Mouse (Mus musculus): ENCODE results near the gene Ndufa1.
A peak's percentile ranks its signal among the peaks of the same experiment; 100 is the strongest.
"Not testable (repeated sequence)": the region's sequence is repeated elsewhere in the genome, so short reads cannot be mapped to it uniquely, and the experiment has no call there.

The Ndufa1 gene

DNA sequence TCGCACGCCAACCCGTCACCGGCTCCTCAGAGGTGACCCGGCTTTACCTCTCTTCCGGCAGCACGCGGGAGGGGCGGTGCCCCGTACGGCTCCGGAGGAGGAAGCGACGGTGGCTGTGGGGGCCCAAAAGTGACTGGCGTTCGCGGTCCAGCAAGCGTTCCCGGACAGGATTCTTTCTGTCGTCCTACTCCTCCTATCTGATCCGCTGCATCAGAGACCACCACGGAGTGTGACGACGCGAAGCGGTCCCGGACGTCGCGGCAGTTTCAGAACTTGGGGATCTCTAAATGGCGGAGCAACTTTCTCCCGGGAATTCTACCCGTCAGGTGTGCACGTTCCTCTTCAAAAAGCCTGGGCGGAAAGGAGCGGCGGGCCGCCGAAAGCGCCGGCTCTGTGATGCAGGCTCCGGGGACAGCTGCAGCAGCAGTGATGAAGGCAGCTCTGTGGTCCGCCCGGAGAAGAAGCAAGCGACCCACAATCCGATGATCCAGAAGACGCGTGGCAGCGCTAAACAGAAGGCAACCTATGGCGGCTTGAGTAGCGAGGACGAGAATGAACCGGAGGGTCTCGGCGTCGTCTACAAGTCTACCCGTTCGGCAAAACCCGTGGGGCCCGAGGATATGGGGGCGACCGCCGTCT, at the start of gene Ndufa1, which contains the start of gene Rnf113a1:
Gene Ndufa1, minus strand, starts transcription at position 59 of the 639 bp plus-strand sequence.
Gene Rnf113a1, plus strand, starts transcription at position 141 of the 639 bp plus-strand sequence.
- peak; percentile 69 to 78 for DNase-seq

DNA sequence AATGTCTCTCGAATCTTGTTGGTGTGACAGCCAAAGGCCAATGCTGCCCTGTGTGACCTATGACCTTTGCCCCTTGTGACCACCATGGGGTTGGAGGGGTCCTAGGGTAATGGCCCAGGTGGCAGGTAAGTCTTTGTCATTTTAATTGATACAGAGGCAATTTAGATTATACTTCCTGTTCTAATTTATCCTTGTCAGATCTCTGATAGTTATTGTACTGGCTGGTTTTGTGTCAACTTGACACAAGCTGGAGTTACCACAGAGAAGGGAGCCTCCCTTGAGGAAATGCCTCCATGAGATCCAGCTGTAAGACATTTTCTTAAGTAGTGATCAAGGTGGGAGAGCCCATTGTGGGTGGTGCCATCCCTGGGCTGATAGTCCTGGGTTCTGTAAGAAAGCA, 31.2 kb upstream of the Ndufa1 start, which contains the start of gene Rhox1:
Gene Rhox1, minus strand, starts transcription at position 101 of the 400 bp plus-strand sequence.
- not testable (repeated sequence) for DNase-seq

DNA sequence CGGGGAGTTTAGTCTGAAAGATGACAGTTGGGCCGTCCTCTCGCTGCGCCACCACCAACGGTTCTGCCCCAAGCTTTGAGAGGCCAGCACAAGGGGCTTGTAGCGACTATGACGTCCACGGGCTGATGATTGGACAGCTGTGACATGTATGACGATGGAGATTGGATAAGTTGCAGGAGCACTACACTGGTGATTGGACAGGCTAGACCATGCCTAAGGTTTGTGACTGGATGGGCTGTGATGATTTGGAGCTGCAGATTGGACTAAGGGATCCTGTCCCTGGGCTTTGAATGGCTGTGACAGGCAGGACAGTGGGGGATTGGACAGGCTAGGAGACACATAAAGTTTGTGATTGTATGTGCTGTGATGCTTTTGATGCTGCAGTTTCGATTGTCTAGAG, 20.0 kb upstream of the Ndufa1 start, which contains the start of gene Gm9:
Gene Gm9, minus strand, starts transcription at position 101 of the 400 bp plus-strand sequence.
- no peak for DNase-seq

DNA sequence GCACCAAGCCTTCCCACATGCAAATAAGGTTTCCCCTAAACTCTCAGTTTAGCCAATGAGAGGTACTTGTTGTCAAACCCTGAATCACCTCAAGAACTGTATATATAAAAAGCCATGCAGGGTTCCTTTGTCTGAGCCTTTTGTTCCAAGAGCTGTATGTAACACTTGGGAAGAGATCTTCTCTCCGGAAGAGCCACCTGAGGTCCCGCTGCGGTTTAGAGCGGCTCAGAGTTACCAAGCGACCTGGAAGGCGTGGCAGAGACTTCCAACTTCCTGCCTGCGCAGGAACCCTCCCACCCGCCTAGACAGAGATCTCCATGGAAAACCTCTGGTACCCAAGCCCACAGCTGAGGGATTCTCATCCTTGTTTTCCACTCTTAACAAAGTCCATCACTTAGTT, 7.7 kb upstream of the Ndufa1 start:
- DNase-seq = no peak

DNA sequence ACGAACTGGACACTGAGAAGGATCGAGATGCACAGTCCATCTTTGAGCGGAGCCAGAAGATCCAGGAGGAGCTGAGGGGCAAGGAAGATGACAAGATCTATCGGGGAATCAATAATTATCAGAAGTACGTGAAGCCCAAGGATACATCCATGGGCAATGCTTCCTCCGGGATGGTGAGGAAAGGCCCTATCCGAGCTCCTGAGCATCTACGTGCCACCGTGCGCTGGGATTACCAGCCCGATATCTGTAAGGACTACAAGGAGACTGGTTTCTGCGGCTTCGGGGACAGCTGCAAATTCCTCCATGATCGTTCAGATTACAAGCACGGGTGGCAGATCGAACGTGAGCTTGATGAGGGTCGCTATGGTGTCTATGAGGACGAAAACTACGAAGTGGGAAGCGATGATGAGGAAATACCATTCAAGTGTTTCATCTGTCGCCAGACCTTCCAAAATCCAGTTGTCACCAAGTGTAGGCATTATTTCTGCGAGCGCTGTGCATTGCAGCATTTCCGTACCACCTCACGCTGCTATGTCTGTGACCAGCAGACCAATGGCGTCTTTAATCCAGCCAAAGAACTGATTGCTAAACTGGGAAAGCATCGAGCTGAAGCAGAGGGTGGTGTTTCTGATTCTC, 899 bp upstream of the Ndufa1 start:
- DNase-seq = no peak

DNA sequence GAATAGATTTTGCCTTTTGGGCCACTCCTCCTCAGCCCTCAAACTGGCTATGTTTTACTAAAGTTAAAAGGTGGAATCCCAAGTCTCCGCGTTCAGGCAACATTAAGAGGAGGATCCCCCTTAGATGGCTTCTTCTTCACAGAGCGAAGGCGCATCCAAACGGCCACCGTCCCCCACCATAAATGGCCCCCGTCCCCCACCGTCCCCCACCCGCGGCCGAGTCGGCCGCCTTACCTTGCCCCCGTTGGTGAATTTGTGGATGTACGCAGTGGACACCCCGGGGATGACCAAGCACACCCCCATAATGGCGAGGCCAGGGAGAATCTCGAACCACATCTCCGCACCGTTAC, 233 bp downstream of the Ndufa1 start:
- no peak for DNase-seq

DNA sequence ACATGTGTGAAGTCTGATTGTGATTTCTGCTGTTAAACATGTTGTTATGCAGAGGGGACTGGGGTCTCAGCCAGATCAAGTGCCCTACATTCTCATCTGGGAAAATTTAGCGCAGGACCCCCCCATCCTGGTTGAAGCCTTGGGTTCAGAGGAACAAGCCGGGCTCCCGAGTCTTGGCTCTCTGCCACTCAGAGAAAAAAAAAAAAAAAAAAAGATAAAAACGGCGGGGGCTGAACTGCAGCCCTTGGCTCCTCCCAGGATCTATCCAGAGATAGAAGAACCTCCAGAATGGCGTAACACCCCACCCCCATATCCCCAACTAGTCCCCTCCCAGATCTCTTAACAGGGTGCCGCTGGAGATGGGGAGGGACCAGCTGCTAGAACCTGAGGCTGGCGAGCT, 6.6 kb downstream of the Ndufa1 start:
- DNase-seq = not testable (repeated sequence)

DNA sequence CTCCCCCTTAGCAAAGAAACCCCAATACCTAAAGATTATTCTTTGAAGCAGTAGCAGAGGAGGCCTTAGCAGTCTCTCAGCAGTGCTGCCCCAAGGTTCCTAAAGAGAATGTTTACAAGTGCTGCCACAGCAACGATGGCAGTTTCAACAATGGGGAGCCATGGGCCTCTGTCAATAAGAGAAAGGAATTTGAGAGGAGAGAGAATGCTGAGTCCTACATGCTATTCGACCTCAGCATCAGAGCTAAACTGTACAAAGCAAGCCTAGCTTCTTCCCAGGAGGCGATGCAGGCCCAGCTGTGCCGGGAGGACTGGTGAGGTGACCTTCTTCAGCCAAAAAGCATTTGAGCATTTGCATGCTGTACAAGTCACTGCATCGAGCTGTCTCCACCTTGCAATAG, 22.2 kb downstream of the Ndufa1 start, which contains the start of gene Akap14:
Gene Akap14, minus strand, starts transcription at position 101 of the 400 bp plus-strand sequence.
- no peak for DNase-seq

DNA sequence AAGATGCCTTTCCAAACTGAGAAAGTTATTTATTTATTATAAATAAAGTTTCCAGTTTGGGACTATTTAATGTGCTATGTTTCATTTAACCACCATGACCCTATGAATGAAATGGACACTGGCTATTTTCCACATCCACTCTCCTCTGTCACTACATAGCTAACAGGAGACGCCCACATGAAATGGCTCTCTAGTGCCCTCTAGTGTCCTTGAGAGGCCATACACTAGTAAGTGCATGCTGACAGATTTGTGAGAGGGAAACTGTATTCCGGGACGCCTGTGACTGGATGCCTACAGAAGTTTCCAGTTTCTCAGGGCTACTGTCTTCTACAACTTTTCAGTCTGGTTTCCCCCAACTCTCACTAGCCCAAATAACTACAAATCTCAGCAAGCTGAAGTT, 23.9 kb downstream of the Ndufa1 start:
- DNase-seq = peak in 1 of 2 experiments; percentile 12

DNA sequence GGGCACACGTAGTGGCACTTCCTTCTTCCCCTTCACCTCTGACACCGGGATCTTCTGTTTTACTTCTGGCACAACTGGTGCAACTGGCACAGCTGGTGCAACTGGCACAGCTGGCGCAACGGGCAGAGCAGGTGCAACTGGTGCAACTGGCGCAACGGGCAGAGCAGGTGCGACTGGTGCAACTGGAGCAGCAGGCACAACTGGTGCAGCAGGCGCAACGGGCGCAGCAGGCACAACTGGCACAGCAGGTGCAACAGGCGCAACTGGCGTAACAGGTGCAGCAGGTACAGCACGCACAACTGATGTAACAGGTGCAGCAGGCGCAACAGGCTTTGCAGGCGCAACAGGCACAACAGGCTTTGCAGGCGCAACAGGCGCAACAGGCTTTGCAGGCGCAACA, 27.8 kb downstream of the Ndufa1 start:
- no peak for DNase-seq

DNA sequence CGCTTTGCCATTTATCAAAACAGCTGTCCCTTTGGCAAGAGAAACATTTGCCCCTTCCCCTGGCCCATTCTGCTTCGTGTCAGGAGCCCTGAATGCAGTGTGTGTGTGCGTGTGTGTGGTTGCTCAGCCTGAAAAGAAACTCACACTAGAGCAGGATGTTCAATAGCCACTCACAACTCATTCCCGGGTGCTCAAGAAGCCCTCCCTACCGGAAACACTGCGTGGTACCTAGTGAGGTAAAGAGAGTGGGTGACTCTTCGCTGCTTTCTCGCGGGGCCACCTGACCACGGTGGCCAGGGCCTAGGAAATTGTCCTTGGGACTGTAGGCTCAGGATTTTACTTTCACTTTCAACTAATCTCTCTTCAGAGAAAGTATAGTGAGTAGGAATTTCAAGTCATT, 29.8 kb downstream of the Ndufa1 start:
- DNase-seq = no peak

DNA sequence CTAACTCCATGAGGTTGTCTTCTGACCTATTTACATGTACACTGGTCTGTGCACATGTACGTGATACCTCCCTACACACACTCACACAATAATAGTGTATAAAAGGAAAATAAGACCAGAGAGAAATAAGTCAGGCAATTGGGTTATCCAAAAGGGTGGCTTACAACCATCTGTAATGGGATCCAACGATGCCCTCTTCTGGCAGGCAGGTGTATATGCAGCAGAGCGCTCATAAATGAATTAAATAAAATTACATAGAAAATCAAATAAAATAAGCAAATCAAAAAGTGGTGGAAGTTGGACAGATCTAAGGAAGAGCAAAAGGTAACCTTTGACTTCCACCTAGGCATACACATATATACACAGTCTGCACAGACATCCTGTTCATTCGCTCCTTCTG, 33.1 kb downstream of the Ndufa1 start:
- DNase-seq = no peak

DNA sequence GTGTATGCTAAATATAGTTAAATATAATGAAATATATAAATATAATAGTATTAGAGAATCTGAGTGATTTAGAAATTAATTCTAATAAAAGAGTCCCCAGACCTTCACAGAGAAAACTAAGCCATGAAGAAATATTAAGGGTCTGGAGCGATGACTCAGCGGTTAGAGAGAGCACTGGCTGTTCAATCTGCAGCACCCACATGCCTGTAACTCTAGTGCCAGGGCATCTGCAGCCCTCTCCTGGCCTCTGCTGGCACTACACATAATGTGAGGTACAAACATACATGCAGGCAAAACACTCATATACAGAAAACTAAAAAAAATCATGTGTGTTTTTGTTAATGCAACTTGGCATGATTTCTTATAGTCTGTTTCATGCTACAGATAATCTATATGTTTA, 46.0 kb downstream of the Ndufa1 start:
- DNase-seq = peak in 1 of 2 experiments; percentile 29

DNA sequence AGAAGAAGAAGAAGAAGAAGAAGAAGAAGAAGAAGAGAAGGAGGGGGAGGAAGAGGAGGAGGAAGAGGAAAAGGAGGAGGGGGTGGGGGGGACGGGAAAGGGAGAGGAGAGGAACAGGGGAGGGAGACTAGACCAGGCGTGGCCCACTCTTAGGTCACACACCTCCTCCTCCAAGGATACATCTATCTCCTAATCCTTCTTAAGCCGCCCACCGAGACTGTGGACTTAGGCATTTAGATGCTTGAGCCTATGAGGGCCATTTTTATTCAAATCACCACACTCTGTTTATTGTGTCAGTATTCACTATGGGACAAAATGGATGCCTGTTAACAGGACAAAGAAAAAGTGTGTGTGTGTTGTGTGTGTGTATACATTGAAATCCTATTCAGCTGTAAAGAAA, 46.5 kb downstream of the Ndufa1 start:
- DNase-seq = not testable (repeated sequence)

DNA sequence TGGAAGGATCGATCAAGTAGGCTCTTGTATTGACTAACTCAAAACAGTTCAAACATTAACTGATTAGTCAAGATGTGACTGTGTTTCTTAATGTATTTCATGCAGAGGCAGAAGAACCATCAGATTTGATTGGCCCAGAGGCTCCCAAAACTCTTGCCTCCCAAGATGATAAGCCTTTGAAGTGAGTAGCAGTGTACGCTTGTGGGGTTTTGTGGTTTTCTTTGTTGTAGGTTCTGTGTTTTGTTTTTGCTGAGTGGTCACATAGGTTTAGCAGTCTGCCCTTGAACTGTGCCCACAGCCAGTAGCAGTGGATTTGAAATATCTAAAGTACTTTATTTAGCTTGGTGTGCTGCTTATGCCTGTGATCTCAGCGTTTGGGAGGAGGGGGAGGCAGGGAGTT, 49.2 kb downstream of the Ndufa1 start:
- DNase-seq = no peak
